Comparison of ENCODE assay signal across 8 mouse cellular contexts in genomic region chr7:74555416-74555815, GRCm38 (mm10). TPM values are rescaled to one million over a fixed set of nuclear protein-coding genes. Genes with fewer than 3 reads are reported as not detected.
DNase-seq lines count a peak whose midpoint lies in the region; ATAC-seq and TF ChIP-seq lines count a peak whose summit lies in the region.

No protein-coding gene starts in this region.

- H3K4me3 ChIP-seq in ES-Bruce4 (ENCODE audit: low read depth, low read length), result peak overlapping the region; percentile 81; the same call in 1 of the 2 replicates
- H3K4me3 ChIP-seq in forebrain, embryonic 13.5 days, result peak overlapping the region; percentile 72
- peak overlapping the region; percentile 89 for H3K4me3 ChIP-seq in heart, postnatal 0 days (ENCODE audit: low read depth, low read length)
- H3K4me3 ChIP-seq in liver, embryonic 12.5 days, result peak overlapping the region; percentile 60; the same call in 1 of the 2 replicates

- ATAC-seq in forebrain, embryonic 13.5 days, result peak; percentile 31
- ATAC-seq in heart, postnatal 0 days (ENCODE audit: insufficient read depth, low read depth), result peak; percentile 42; the same call in 1 of the 2 replicates
- ATAC-seq in liver, embryonic 12.5 days, result peak; percentile 24; the same call in 1 of the 2 replicates
- ATAC-seq in monocyte, adult 5-6 weeks (replicated peaks; ENCODE audit: insufficient number of reproducible peaks, low FRiP score, low TSS enrichment, poor library complexity, severe bottlenecking), result peak; percentile 36; the same call in 1 of the 2 replicates

- DNase-seq in c-Kit-positive CD71-positive TER-119-positive erythroid progenitor cells, embryonic 14.5 days (ENCODE audit: low spot score), result peak; percentile 4
- DNase-seq in heart, postnatal 0 days (ENCODE audit: low spot score), result peak; percentile 65
- peak; percentile 73 to 76 for DNase-seq in kidney, postnatal 25 days
- peak; percentile 52 for DNase-seq in telencephalon, adult 2 months (ENCODE audit: low read depth, low spot score)

- no peak for TF ChIP-seq EP300 in ES-Bruce4 (IDR thresholded peaks at IDR 0.05; ENCODE audit: insufficient read depth, low read depth, low read length)
- no peak for TF ChIP-seq EP300 in heart, postnatal 0 days (IDR thresholded peaks at IDR 0.05; ENCODE audit: low read depth)

- peaks cover 16% of the 10 kb centered on the region; the same call in 1 of the 2 replicates for H3K27me3 ChIP-seq in ES-Bruce4 (ENCODE audit: control insufficient read depth, insufficient read depth, low read length, poor library complexity, severe bottlenecking)
- peaks cover 20% of the 10 kb centered on the region for H3K27me3 ChIP-seq in forebrain, embryonic 13.5 days
- peaks cover 7% of the 10 kb centered on the region for H3K27me3 ChIP-seq in heart, postnatal 0 days (ENCODE audit: control insufficient read depth, insufficient read depth, low read length)
- H3K27me3 ChIP-seq in liver, embryonic 12.5 days (replicated peaks), result peaks cover 60% of the 10 kb centered on the region

- H3K27ac ChIP-seq in ES-Bruce4 (ENCODE audit: insufficient read depth, low read length), result no peak overlapping the region
- 0 out of 2 replicates have a peak overlapping the region, but pooled peaks have one; percentile 79 for H3K27ac ChIP-seq in forebrain, embryonic 13.5 days
- H3K27ac ChIP-seq in heart, postnatal 0 days (ENCODE audit: low read depth), result peak overlapping the region; percentile 78; the same call in 1 of the 2 replicates
- no peak overlapping the region for H3K27ac ChIP-seq in liver, embryonic 12.5 days

- no peak overlapping the region for H3K9ac ChIP-seq in ES-Bruce4 (ENCODE audit: low read depth, poor library complexity, severe bottlenecking)
- peak overlapping the region; percentile 83; the same call in 1 of the 2 replicates for H3K9ac ChIP-seq in forebrain, embryonic 13.5 days
- no peak overlapping the region for H3K9ac ChIP-seq in heart, postnatal 0 days (replicated peaks; ENCODE audit: low read depth, low read length)
- no peak overlapping the region for H3K9ac ChIP-seq in liver, embryonic 12.5 days

- H3K9me3 ChIP-seq in ES-Bruce4 (replicated peaks; ENCODE audit: control insufficient read depth, insufficient read depth, low read length, poor library complexity, severe bottlenecking), result no peaks in the 10 kb centered on the region
- H3K9me3 ChIP-seq in forebrain, embryonic 13.5 days (replicated peaks), result no peaks in the 10 kb centered on the region
- H3K9me3 ChIP-seq in heart, postnatal 0 days (replicated peaks; ENCODE audit: control insufficient read depth, low read length), result no peaks in the 10 kb centered on the region
- H3K9me3 ChIP-seq in liver, embryonic 12.5 days (replicated peaks), result no peaks in the 10 kb centered on the region

- TF ChIP-seq CTCF in ES-Bruce4 (IDR thresholded peaks at IDR 0.05; ENCODE audit: low read depth, low read length), result peak; percentile 47
- peak; percentile 61 for TF ChIP-seq CTCF in heart, postnatal 0 days (IDR thresholded peaks at IDR 0.05; ENCODE audit: low read depth)

- H3K36me3 ChIP-seq in ES-Bruce4 (ENCODE audit: control insufficient read depth, insufficient read depth, low read length, poor library complexity, severe bottlenecking), result no peaks in the 10 kb centered on the region
- no peaks in the 10 kb centered on the region for H3K36me3 ChIP-seq in forebrain, embryonic 13.5 days (ENCODE audit: poor library complexity, severe bottlenecking)
- no peaks in the 10 kb centered on the region for H3K36me3 ChIP-seq in heart, postnatal 0 days (replicated peaks; ENCODE audit: control insufficient read depth, insufficient read depth, low read length)
- no peaks in the 10 kb centered on the region for H3K36me3 ChIP-seq in liver, embryonic 12.5 days

- peak overlapping the region; percentile 87 for H3K4me2 ChIP-seq in forebrain, embryonic 13.5 days
- peak overlapping the region; percentile 99 for H3K4me2 ChIP-seq in heart, postnatal 0 days (ENCODE audit: low read depth, low read length)
- H3K4me2 ChIP-seq in liver, embryonic 12.5 days, result peak overlapping the region; percentile 80

- 20% methylated on average over 6 of the region's 6 CpGs for WGBS in forebrain, embryonic 13.5 days
- WGBS in heart, postnatal 0 days, result 19% methylated on average over 6 of the region's 6 CpGs
- WGBS in liver, embryonic 12.5 days (ENCODE audit: insufficient replicate concordance), result 12% methylated on average over 6 of the region's 6 CpGs

- no peaks in the 10 kb centered on the region for H3K4me1 ChIP-seq in ES-Bruce4 (ENCODE audit: control insufficient read depth, insufficient read depth, low read length)
- H3K4me1 ChIP-seq in forebrain, embryonic 13.5 days, result peaks cover 26% of the 10 kb centered on the region
- peaks cover 10% of the 10 kb centered on the region; the same call in 1 of the 2 replicates for H3K4me1 ChIP-seq in heart, postnatal 0 days (ENCODE audit: control insufficient read depth, insufficient read depth)
- peaks cover 9% of the 10 kb centered on the region; the same call in 1 of the 2 replicates for H3K4me1 ChIP-seq in liver, embryonic 12.5 days

- no peak for TF ChIP-seq POLR2A in ES-Bruce4 (IDR thresholded peaks at IDR 0.05; ENCODE audit: insufficient read depth, low read length)

RNA-seq across cellular contexts. Expression of gene Slco3a1, which starts 0.8 kb away (rescaled TPM):
- polyA plus RNA-seq in ES-Bruce4 (2011; ENCODE audit: insufficient read depth, insufficient read length, low read depth, missing spikeins), result 1.2 and 1.3 TPM in 2 replicates
- polyA plus RNA-seq in forebrain, embryonic 13.5 days (2015; fragmentation: Nextera tagmentation; extraction: Ambion mirVana), result 14.0 and 16.5 TPM in 2 replicates
- 19.3 and 24.8 TPM in 2 replicates for total RNA-seq in heart, postnatal 0 days (2014; rRNA removed; ENCODE audit: low replicate concordance)
- 10.2 and 10.5 TPM in 2 replicates for polyA plus RNA-seq in heart, postnatal 0 days (2015; fragmentation: Nextera tagmentation; extraction: Ambion mirVana)
- 2.1 and 2.8 TPM in 2 replicates for polyA plus RNA-seq in liver, embryonic 12.5 days (2016; fragmentation: Nextera tagmentation; extraction: Ambion mirVana)
- 1.5 to 2.9 TPM (median 1.8 TPM) in 3 replicates for total RNA-seq in monocyte, adult 5-6 weeks (2017)

Comparison
In these comparisons a context has a peak if more than half of its experiments do, and no peak if none do; other contexts are left out.
1. H3K27ac ChIP-seq: peak in forebrain, embryonic 13.5 days (single experiment) and heart, postnatal 0 days (single experiment); none in ES-Bruce4 (single experiment) and liver, embryonic 12.5 days (single experiment).
2. DNase-seq: peak in every context shown above with its lines; median percentile 74 in kidney, postnatal 25 days; 65 in heart, postnatal 0 days; 52 in telencephalon, adult 2 months; 4 in c-Kit-positive CD71-positive TER-119-positive erythroid progenitor cells, embryonic 14.5 days.
3. Peak in every context shown above with its lines, with median percentiles within 50 percentile points of each other: H3K4me3 ChIP-seq, ATAC-seq and H3K4me2 ChIP-seq.